Mouse (Mus musculus) C3H10T1/2 (cell line): ENCODE data around the gene Fau. TPM values are rescaled to one million over a fixed set of nuclear protein-coding genes. Genes with fewer than 3 reads are reported as not detected.

Experiments used
- polyA plus RNA-seq, 2 experiments: library from polyadenylated mRNA; unstranded; fragments of >200 nt; fragmentation: generic; extraction: Trizol; gene quantifications; one replicate each; pipeline ENCODE4 v1.2.1; 2012; ENCODE audit warnings: missing spikeins in 2 of 2

The Fau gene
- 1,000 to 10,000 TPM; 3,123 to 6,609 TPM for polyA plus RNA-seq

GRCm38 (mm10) chr19:6057313-6058096 lies at the start of gene Fau, which contains the start of gene Mrpl49:
Gene Fau, plus strand, starts transcription at chr19:6057844.
Gene Mrpl49, minus strand, starts transcription at chr19:6057785.

DNA sequence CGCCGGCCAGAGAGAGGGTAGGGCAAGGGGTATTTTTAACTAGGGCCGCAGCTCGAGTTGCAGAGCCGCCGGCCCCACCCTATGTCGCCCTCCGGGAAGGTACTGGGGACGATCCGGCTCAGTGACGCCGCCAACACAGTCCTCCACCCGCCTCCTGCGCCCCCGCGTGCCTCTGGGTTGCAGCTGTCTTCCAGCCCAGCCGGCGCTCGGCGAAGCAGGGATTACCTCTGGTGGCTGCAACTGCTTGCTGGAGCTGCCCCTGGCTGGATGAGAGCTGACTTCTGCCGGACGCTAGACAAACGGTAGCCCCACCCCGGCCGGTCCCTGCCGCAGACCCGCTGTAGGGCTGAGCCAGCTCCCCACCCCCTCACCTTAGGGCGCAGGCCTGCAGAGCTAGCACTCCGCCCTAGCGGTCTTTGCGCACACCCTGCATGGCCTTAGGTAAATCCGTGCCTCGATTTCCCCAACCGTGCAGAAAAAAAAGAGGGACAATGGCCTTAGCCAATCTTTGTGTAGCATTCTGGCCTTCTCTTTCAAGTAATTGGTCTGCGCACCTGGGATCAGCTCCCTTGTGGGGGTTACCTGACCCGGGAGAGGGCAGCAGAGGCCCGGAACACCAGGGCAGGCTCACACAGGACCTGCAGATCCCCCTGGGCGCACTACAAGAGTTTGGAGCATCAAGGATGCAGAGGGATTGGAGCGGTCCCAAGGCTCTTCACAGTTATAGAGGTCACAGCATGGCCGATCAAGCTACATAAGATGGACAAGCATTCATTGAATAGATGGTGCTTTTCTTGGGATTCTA lies 41.9 kb upstream of the Fau start, which contains the start of gene Capn1:
Gene Capn1 (minus strand): TSS at position 387 of the 805 bp plus-strand sequence.

DNA sequence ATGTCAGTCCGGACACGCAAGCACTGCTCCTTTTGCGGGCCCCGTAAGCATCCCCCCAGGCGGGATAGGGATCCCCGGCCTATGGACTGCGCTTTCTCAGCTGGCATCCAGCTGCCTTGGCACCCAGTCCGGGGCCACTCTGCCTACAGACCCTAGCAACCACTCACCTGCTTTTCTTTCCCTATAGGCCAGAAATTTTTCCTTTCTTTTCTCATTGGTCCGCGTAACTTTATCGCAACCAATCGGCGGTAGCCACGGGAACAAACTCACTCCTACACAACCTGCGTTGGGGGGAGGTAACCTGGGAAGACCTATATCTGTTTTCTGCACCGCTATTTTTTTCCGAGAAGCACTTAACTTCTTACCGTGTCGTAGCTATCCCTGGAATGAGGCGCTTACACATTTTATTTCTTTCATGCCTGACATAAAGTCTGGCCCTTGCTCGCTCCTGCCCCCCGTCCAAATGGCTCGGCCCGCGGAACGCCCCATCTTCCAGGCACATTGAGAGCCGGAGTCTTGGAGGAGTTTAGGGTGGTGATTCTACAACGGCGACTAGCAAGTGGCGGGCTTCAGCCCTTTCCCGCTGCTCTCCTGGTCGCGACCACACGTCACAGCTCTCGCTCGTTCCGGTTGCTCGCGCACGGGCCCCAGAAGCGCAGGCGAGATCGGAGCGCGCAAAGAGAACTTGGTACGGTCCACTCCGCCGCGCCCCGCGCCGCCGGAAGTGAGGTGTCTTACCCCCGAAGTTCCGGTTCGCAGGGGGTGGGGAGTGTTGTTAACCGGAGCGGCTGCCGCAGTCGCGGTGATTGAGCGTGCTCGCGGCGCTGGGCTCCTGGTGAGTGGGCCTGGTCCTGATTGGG lies 11.1 kb upstream of the Fau start, which contains the start of gene Syvn1:
Gene Syvn1 (plus strand): TSS at position 283 of the 860 bp plus-strand sequence.

GRCm38 (mm10) chr19:6061021-6061533 lies 3.4 kb downstream of the Fau start, which contains the start of gene Znhit2:
Gene Znhit2, plus strand, starts transcription at chr19:6061192.

DNA sequence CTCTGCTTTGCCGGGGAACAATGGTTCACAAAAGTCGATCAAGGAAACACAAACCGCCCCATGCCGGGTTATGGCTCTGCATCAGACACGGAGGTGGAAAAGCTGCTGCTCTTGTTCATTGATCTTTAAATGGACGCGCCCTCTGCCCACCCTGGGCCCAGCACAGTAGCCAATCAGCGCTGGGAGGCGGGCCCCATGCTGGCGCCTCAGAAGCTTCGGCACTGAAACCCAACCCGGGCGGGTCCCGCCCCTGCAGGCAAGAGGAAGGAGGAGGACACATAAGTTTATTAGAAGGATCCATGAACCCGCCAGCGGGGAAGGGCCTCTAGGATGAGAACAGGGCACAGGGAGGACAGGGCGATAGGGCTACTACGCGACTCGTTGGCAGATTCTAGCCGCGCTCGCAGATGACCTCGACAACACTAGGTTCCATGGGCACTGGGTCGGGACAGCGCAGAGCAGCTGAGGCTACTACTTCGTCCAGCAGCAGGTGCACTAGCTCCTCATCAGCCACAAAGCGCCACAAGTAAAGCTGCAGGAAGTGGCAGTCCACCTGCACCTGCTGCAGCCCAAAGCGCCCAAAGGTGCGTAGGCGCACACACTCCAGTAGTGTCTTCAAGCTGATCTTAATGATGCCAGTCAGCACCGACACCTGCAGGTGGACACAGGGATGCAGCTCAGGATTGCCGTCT lies 10.2 kb downstream of the Fau start, which contains the start of gene Tm7sf2:
Gene Tm7sf2 (minus strand): TSS at position 650 of the 692 bp plus-strand sequence.

DNA sequence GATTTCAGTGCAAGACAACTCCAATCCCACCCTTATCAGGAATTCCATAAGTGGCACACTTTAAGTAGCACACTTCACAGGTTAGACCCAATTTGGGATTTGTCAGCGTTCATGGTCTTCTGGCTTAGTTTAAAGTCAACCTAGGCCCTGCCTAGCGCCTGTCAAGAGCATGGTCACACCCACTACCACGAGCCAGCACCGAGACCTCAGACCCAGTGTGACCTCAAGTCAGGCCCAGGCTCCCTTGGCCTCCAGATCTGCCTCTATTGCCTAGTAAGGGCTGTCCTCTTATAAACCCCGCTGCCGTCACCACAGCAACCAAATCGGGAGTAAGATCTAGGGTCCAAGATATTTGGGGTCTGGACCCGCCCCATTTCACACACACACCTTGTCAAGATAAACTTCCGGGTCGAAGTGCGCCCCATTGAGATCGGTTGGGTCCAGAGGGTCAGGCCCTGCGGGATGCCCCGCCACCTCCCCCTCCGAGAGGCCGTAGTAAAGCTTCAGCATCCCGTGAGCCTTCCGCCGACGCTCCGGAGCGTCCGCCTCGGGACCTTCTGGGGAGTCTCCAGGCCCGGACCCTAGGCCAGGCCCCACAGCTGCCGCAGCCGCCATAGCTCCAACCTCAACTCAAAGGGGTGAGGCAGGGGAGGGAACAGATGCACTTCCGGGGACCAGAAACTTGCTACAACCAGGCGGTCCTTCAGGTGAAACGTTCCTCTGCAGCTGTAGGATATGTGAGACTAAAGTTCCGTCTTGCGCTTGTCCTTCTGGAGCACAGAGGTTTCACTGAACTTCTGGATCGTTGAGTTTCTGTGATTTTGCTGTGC lies 19.1 kb downstream of the Fau start, which contains the start of gene Vps51:
Gene Vps51 (minus strand): TSS at position 668 of the 830 bp plus-strand sequence.

DNA sequence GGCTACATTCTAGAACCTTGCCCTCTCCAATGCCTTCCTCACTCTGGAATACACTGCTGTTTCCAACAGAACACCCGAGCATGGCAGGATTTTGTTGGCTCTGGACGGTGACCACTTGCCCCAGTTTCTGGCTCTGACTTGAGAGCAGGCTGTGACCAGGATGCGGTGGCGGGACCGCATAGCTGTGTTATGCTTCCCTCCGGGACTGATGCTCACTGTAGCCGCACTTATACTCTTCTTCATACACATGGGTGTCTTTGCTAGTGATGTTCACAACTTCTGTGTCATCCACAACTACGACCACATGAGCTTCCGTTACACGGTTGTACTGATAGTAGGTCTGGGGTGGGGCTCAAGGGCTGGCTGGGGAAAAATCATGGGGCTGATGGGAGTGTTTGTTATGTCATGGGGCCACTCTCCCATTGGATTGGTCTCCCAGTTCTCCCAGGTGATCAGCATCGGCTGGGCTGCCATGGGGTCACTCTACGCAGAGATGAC lies 22.4 kb downstream of the Fau start, which contains the start of gene Tmem262:
Gene Tmem262 (plus strand): TSS at position 51 of the 498 bp plus-strand sequence.

GRCm38 (mm10) chr19:6082156-6082555 lies 24.5 kb downstream of the Fau start, which contains the start of gene Gm28374:
Gene Gm28374, minus strand, starts transcription at chr19:6082256.

DNA sequence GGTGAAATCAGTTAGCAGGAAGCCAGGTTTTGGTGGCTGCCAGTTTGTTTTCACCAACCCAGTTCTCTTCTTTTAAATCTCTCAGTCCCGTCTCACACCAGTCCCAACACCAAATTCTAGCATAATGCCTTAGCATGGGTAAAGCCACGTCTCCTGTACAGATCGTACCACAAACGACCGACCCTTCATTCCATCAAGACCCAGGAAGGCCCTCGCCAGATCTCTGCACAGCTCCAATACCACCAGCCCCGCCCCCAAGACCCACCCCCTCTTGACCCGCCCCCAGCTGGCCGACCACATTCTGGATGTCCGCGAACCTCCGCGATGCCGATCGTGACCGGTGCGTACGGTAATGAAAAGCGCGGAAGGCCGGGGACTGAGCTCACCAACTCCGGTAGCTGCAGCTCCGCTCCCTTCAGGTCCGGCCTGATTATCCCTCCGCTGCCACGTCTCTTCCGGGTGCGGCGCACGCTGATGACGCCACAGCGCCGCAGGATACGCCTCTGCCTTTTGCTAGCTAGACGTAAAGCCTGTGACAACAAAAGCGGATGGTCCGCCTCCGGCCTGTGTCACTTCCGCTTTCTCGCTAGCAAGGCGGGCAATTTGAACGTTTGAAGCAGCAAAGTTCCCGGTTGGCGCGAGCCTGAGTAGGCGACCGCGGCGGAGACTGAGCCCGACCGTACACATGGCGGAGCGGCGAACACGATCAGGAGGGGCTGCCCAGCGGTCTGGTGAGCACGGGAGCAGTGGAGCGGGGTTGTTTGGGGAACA lies 27.0 kb downstream of the Fau start, which contains the start of the genes Zfpl1 and Cdca5:
Gene Zfpl1 (minus strand): TSS at position 479 of the 771 bp plus-strand sequence.
Gene Cdca5 (plus strand): TSS at position 506 of the 771 bp plus-strand sequence.

DNA sequence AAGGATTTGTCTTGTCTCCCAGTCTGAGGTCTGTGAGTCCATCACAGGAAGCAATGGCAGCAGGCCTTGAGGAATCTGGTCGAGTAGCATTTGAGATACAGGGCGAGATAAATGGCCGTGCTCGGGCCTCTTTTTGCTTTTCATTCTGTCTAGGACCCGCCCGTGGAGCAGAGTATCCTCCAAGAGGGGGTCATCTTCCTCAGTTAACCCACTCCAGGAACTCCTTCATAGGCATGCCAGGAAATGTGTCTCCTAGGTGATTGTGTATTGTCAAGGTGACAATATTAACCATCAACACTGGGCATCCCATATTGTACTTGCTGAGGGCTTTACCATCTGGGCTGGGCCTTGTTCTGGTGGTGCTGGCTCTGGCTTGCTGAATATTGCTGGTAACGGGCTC lies 36.5 kb downstream of the Fau start, which contains the start of gene AC131692.1:
Gene AC131692.1 (plus strand): TSS at position 301 of the 400 bp plus-strand sequence.

GRCm38 (mm10) chr19:6105586-6105985 lies 47.9 kb downstream of the Fau start, which contains the start of gene Naaladl1:
Gene Naaladl1, plus strand, starts transcription at chr19:6105782.

Other genes with a start within 250 kb of the Fau start
- gene Frmd8, start 182.6 kb upstream of the Fau start, polyA plus RNA-seq, result 10 to 100 TPM; 22.0 to 31.9 TPM
- 10 to 100 TPM in 1 of 2 experiments, 1 to 10 TPM in 1; 4.8 to 25.6 TPM for gene Slc25a45, start 180.0 kb upstream of the Fau start, polyA plus RNA-seq
- 1 to 10 TPM in 1 of 2 experiments, under 1 TPM in 1; 0.46 to 1.5 TPM for gene Tigd3, start 163.7 kb upstream of the Fau start, polyA plus RNA-seq
- gene Dpf2, start 144.8 kb upstream of the Fau start, polyA plus RNA-seq, result 10 to 100 TPM; 36.2 to 93.5 TPM
- gene Cdc42ep2, start 133.0 kb upstream of the Fau start, polyA plus RNA-seq, result 10 to 100 TPM; 28.5 to 39.7 TPM
- gene Pola2, start 93.6 kb upstream of the Fau start, polyA plus RNA-seq, result 10 to 100 TPM; 33.2 to 41.9 TPM
- under 1 TPM in 1 of 2 experiments, not detected in 1; 0.05 TPM for gene Slc22a20, start 71.7 kb upstream of the Fau start, polyA plus RNA-seq
- 100 to 1,000 TPM in 1 of 2 experiments, 10 to 100 TPM in 1; 54.3 to 106 TPM for gene Capn1, start 41.9 kb upstream of the Fau start, polyA plus RNA-seq
- gene Syvn1, start 11.3 kb upstream of the Fau start, polyA plus RNA-seq, result 10 to 100 TPM in 1 of 2 experiments, 1 to 10 TPM in 1; 8.1 to 37.0 TPM
- gene Mrpl49, start 59 bp upstream of the Fau start, polyA plus RNA-seq, result 10 to 100 TPM; 53.0 to 53.6 TPM
- gene Znhit2, start 3.3 kb downstream of the Fau start, polyA plus RNA-seq, result 10 to 100 TPM; 47.8 to 81.5 TPM
- 10 to 100 TPM; 13.4 to 34.1 TPM for gene Tm7sf2, start 10.5 kb downstream of the Fau start, polyA plus RNA-seq
- gene Vps51, start 19.4 kb downstream of the Fau start, polyA plus RNA-seq, result 10 to 100 TPM; 86.8 to 98.3 TPM
- not detected for gene Tmem262, start 22.2 kb downstream of the Fau start, polyA plus RNA-seq
- gene Gm28374, start 24.4 kb downstream of the Fau start, polyA plus RNA-seq, result 1 to 10 TPM in 1 of 2 experiments, under 1 TPM in 1; 0.12 to 1.5 TPM
- 100 to 1,000 TPM in 1 of 2 experiments, 10 to 100 TPM in 1; 97.2 to 129 TPM for gene Zfpl1, start 27.1 kb downstream of the Fau start, polyA plus RNA-seq
- gene Cdca5, start 27.1 kb downstream of the Fau start, polyA plus RNA-seq, result 10 to 100 TPM; 22.1 to 36.7 TPM
- gene AC131692.1, start 36.6 kb downstream of the Fau start, polyA plus RNA-seq, result under 1 TPM; 0.25 to 0.46 TPM
- under 1 TPM; 0.07 to 0.28 TPM for gene Naaladl1, start 47.9 kb downstream of the Fau start, polyA plus RNA-seq
- gene Sac3d1, start 60.8 kb downstream of the Fau start, polyA plus RNA-seq, result 10 to 100 TPM; 28.4 to 46.8 TPM
- 10 to 100 TPM; 17.1 to 34.0 TPM for gene Snx15, start 70.5 kb downstream of the Fau start, polyA plus RNA-seq
- gene Batf2, start 83.1 kb downstream of the Fau start, polyA plus RNA-seq, result under 1 TPM in 1 of 2 experiments, not detected in 1; 0.14 TPM
- 100 to 1,000 TPM; 112 to 164 TPM for gene Arl2, start 83.7 kb downstream of the Fau start, polyA plus RNA-seq
- not detected for gene Majin, start 126.5 kb downstream of the Fau start, polyA plus RNA-seq
- 1 to 10 TPM in 1 of 2 experiments, under 1 TPM in 1; 0.33 to 3.6 TPM for gene Gpha2, start 168.5 kb downstream of the Fau start, polyA plus RNA-seq
- 10 to 100 TPM; 11.0 to 23.1 TPM for gene Ppp2r5b, start 178.0 kb downstream of the Fau start, polyA plus RNA-seq
- gene Atg2a, start 183.8 kb downstream of the Fau start, polyA plus RNA-seq, result 10 to 100 TPM; 10.8 to 22.6 TPM
- 100 to 1,000 TPM; 138 to 139 TPM for gene Ehd1, start 218.9 kb downstream of the Fau start, polyA plus RNA-seq
- gene Cdc42bpg, start 248.6 kb downstream of the Fau start, polyA plus RNA-seq, result under 1 TPM; 0.04 to 0.26 TPM